Mouse (Mus musculus) brain, embryonic 14.5 days (tissue): ENCODE measurements around the gene Prkab1. TPM values are rescaled to one million over a fixed set of nuclear protein-coding genes. Genes with fewer than 3 reads are reported as not detected.

Source experiments
- DNase-seq: peaks from one replicate; pipeline ENCODE4 v3.0.0-alpha.2; 2011; ENCODE audit warnings: low read depth
- CTCF ChIP-seq: fragments of 200-500 bp; IDR thresholded peaks from 2 replicates; pipeline ENCODE4 v1.5.1; 2012; ENCODE audit warnings: inconsistent platforms, mild to moderate bottlenecking, moderate library complexity, borderline replicate concordance; ENCODE audit not compliant: insufficient read depth, insufficient read length; ENCODE audit errors: extremely low read depth
- POLR2A ChIP-seq: fragments of 200-500 bp; IDR thresholded peaks from 2 replicates; pipeline ENCODE4 v1.6.1; 2012; ENCODE audit warnings: mild to moderate bottlenecking, inconsistent platforms, borderline replicate concordance; ENCODE audit not compliant: poor library complexity, insufficient read depth, insufficient read length, severe bottlenecking; ENCODE audit errors: extremely low read depth
- polyA plus RNA-seq: library from polyadenylated mRNA; depleted of rRNA; stranded (reverse); fragments of >200 nt; gene quantifications from 2 replicates; pipeline ENCODE4 v1.2.3, GENCODE M21; 2012; rRNA removed

Prkab1 gene
- polyA plus RNA-seq = 81.8 and 89.6 TPM in 2 replicates

DNA sequence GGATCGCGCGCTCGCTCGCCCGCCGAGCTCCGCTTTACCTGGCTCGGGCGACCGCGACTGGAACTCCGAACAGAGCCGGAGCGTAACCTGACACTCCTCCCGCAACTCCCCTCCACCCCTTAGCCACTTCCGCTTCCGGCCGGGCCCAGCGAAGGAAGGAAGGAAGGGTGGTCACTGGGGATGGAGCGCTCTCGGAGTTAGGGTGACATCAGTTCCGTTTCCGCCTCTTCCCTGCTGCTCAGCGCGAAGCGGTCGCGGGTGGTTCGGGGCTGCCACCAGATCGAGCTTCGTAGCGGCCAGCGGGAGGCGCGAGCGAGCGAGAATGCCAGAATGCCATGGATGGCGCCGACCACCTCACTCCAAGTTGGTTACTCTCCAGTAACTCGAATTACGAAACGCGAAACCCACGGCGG is at the start of gene Prkab1:
Prkab1 (minus strand) TSS at position 182 of the 413 bp plus-strand sequence.
- DNase-seq = peak; percentile 98
- peak; percentile 56 for TF ChIP-seq CTCF
- peak; percentile 77; the same call in 1 of the 2 replicates for TF ChIP-seq POLR2A

DNA sequence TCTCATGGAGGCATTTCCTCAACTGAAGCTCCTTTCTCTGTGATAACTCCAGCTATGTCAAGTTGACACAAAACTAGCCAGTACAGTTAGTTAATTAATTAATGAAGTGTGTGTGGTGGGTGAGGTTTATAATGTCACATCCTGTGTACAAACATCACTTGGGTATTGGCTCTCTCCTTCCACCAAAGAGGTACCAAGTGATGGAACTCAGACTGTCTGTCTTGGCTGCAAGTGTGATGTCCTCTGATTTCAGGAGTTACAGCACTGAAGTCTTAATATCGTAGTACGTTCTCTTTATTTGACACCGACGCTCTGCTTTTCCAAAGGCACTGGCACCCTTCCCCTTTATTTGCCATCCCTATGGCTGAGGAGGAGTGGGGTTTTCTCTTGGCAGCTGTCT is 45.3 kb upstream of the Prkab1 start:
- no peak for DNase-seq
- no peak for TF ChIP-seq POLR2A
- no peak for TF ChIP-seq CTCF

DNA sequence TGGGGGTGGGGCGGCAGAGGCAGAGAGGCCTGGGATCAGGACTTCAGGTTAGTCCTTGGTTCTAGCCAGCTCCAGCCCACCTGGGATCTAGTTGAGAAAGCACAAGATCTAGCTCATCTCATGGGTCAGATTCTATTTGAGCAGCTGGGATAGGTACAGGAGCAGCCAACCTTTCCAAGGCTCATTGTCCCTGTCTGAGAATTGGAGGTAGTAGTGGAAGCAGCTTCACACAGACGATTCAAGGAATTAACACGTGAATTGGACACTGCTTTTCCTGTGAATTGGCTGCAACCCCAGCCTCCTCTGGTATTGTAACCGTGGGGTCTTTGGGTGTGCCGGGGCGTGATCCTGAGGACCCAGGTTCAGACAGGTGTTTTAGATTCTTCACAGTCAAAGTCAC is 28.5 kb upstream of the Prkab1 start:
- TF ChIP-seq CTCF (no peak), POLR2A (no peak)
- DNase-seq = no peak

DNA sequence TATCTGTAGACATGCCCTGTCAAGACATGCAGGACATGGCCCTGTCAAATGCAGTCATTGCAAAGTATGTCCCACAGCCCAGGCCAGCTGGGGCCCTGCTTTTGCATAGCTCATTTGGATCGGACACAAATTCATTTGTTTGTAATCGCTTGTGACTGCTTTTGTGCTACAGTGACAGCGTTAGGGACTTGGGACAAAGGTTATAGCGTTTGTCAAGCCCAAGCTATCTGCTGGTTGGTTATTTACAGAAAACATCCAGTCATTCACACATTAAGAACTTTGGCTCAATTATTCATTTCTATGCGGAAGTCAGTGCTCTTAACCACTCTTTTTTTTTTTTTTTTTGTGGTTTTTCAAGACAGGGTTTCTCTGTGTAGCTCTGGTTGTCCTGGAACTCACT is 27.9 kb upstream of the Prkab1 start:
- DNase-seq = no peak

DNA sequence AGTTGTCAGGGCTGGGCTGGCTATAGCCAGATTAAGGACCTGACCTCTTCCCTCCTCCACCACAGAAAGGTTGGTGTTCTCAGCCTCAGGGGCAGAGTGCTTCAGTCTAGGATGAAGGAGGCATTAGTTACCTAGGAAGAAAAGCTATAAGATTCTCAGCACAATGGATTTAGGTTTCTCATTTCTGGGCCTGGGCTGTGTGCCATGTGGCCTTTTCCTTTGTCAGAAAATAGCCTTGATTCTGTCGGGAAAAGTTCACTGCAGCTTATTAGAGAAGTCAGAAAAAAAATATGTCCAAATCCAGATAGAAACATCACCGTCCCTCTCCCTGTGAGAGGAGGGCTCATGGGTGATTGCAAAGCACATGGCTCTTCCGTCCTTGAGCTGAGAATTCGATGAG is 25.5 kb upstream of the Prkab1 start:
- DNase-seq = no peak
- TF ChIP-seq POLR2A (no peak), CTCF (no peak)

More for the DNA sequence above, 27.9 kb upstream of the Prkab1 start:
- TF ChIP-seq CTCF (no peak), POLR2A (no peak)

DNA sequence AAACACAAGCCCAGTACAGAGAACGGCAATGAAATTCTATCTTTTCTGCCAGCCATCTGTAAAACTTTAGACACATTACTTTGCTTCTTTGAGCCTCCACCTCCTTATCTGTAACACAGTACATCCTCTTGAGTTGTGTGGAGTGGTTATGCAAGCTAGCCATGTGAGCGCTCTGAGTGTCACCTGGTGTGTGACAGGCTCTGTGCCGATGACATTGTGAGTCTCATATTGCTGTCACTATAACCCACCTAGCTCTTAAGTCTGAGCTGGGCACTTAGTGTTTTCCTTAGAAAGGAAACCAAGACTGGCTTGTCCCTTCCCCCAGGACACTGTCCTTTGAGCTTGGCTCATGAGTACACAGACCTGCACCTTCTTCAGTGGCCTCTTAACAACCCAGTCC is 24.0 kb upstream of the Prkab1 start:
- TF ChIP-seq POLR2A = no peak
- no peak for TF ChIP-seq CTCF
- DNase-seq = no peak

DNA sequence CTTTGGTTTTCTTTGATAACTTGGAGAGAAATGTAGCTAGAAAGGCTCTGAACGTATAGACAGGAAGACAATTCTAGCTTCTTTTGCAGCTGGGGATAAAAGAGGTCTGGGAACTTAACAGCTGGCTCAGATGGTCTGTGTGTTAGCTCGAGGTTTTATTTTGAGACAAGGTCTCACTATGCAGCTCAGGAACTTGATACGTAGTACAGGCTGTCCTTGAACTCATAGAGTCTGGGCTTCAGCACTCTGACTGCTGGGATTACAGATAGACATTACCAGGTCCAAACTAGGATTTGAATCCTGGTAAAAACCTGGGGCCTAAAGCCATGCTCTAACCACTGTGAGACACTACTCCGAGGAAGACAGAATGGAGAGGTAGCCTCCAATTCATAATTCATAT is 21.9 kb upstream of the Prkab1 start:
- TF ChIP-seq CTCF (no peak), POLR2A (no peak)
- DNase-seq = no peak

DNA sequence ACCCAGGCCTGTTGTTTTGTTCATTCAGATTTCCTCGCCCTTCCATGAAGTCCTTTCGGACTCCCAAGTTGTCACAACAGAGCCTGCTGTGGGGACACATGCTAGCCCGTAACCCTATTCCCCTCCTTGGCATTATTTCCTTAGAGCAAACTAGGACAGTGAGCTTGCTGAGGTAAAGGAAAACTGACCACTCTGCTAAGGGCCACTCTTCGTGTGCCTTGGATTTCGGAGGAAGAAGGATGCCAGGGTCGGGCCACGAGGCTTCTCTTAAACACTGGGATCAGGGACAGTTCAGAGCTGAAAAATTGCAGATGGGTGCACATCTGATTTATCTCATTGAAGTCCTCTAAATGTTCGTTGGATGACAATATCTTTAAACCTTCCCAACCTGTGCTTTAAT is 21.3 kb upstream of the Prkab1 start:
- no peak for TF ChIP-seq POLR2A
- no peak for TF ChIP-seq CTCF
- no peak for DNase-seq

DNA sequence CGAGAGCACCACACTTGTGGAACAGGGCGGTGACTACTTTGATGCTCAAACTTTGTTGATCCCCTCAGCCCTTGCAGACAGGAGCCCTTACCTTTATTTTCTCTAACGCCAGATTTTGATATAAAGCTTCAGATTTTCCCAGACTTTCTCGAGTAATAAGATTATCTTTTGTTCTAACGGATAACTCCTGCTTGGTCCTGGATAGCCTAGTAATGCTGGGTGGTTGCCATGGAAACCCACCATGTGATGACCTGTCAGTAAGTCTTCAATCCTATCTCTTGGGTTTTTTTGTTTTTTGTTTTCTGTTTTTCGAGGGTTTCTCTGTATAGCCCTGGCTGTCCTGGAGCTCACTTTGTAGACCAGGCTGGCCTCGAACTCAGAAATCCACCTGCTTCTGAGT is 17.9 kb upstream of the Prkab1 start:
- TF ChIP-seq POLR2A (no peak), CTCF (no peak)
- peak; percentile 42 for DNase-seq

DNA sequence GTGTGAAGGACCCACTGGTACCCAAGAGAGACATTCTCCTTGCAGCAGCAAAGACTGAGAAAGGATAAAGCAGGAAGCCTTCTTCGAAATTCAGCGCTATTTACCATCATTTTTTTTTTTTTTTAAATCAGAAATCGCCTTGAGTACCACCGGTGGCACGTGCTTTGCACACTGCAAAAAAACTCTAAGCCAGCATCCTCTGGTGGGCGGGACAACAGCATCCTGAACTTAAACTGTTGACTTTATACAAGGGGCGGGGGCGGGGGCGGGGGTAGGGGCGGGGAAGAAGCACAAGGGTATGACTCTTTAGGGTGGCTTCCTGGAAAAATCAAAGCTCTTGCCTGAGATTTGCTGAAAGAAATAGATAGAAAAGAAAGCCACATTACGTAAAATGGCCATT is 15.4 kb upstream of the Prkab1 start:
- no peak for DNase-seq
- no peak for TF ChIP-seq POLR2A
- no peak for TF ChIP-seq CTCF

DNA sequence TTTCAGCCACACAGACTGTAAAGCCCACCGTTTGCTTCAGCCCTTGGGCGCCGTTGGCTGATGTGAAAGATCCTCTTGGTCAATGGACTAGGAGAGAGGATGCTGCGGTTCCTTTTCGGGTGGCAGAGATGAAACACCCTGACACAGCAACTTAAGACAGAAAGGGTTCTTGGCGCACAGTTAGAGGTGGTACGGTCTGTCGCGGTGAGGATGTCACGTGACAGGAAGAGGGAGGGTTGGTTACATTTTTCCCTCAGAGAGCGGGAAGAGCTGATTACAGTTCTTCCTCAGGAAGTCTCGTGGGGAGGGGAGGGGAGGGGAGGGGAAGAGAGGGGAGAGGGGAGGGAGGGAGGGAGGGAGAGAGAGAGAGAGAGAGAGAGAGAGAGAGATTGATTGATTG is 13.4 kb upstream of the Prkab1 start:
- DNase-seq = no peak
- TF ChIP-seq CTCF = no peak
- no peak for TF ChIP-seq POLR2A

DNA sequence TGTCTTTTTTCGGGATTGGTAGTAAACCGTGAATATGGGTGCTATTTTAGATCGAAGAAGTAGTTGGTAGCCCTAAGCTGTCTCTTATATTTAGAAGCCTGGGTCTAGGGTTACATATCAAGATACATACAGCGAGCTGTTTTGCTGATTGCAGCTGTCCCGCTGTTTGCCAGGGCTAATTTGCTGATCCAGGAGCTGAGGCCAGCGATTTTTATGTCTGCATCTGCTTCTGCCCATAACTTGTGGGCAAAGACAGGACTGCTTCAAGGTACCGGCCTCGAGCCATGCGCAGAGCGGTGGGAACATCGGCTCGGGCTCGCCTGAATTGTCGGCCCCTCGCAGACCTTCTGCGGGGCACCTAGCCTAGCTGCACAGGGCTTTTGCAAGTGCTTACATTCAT is 12.2 kb upstream of the Prkab1 start:
- TF ChIP-seq CTCF (no peak), POLR2A (no peak)
- no peak for DNase-seq

DNA sequence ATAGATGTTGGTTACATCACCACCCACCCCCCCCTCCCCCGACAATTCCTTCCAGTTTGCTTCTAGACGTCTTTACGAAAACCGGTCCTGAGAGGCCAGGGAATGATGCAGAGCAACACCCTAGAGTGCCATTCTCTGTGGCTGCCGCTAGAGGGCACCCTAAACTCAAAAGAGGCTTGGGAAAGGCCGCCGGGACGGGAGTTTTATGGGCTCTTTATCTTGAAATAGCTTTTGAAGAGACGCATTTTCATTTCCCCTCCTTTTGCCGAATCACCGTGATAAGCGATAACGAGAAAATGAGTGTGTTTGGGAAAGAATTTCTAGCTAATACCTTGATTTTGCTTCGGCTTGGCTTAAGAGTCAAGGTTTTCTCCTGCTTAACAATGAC is 6.9 kb upstream of the Prkab1 start:
- peak; percentile 88 for DNase-seq

DNA sequence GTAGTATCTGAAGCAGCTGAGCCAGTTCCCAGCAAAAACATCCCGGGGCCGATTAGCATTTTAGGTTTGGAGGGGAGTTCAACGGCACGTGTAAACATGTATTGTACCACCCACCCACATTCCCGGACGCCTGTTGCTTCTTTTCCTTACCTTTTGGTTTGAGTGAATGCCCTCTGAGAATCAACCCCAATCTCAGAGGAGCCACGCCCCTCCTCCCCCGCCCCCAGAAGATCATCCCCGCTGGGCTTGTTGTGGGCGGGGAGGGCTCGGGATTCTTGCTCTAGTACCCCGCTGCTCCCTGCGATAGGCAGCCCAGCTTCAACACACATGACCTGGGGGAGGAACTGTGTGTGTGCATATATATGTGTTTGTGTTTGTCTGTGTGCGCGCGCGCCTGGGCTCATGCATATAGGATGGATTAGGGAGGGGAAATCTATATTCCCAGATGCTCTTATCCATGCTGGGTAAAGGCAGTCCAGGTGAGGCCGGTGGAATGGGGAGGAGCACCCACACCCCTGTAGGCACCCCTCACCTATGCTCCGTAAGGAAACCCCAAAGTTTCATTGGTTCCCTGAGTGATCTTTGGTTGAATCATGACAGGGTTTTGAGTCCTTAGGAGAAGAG is 6.4 kb upstream of the Prkab1 start:
- TF ChIP-seq POLR2A = no peak
- TF ChIP-seq CTCF = no peak
- no peak for DNase-seq

More for the DNA sequence above, 6.9 kb upstream of the Prkab1 start:
- TF ChIP-seq CTCF = peak; percentile 98
- TF ChIP-seq POLR2A = no peak
